Mouse (Mus musculus): ENCODE measurements around the gene Ssxb10.
A peak's percentile ranks its signal among the peaks of the same experiment; 100 is the strongest.
"Not testable (repeated sequence)": the region's sequence is repeated elsewhere in the genome, so short reads cannot be mapped to it uniquely, and the experiment has no call there.

Gene Ssxb10

DNA sequence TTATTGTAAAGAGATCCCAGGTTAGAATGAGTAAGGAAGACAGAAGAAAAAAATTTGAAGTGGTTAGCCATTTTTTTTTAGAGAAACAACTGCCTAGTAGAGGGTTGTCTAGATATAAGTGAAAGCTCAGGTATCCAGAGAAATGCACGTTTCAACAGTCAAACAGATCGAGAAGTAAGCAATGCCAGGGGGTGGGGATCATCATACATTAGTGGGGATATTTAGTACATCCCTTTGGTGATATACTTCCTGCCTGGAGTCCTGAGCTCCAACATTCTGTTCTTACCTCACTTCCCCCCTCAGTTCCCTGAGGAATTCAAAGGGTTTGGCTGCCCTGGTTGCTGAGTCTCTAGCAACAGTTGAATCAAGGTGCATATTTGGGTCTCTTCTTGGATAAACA lies at the start of gene Ssxb10:
TSS of gene Ssxb10 (plus strand) at position 301 of the 400 bp plus-strand sequence.
- no peak for DNase-seq (ENCODE audit: low read depth in 1 of 2, low spot score in 2 of 2)

DNA sequence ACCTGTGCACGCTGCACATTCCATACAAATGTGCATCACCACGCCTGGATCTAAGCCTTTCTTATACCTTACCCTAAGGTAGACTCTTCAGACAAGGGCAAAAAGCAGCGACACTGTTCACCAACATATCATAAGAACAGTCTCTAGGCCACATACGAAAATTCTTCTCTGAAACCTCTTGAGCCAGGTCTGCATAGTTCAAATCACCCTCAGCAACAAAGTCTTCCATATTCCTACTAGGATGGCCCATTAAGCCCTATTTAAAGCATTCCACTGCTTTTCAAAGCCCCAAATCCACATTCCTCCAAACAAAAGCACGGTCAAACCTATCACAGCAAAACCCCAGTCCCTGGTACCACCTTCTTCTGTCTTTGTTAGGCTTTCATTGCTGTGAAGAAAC lies 38.6 kb upstream of the Ssxb10 start:
- DNase-seq (ENCODE audit: low read depth in 1 of 2, low spot score in 2 of 2) = no peak

DNA sequence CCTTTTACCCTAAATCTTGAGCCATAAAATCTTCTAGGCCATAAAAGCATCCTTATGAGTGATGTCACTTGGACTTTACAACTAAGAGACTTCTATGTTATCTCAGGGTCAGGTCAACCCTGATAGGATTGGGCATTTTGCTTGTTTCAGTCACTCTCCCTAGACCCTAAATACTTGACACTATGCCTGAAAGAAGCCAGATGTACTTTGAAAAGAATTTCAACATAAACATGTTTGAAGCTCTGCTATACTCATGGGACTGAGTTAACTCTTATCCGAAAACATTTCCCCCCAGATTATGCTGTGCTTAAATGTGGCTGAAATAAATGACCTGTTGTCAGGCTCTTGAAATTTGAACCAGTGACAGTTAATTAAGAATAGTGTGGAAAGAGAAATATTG lies 17.9 kb upstream of the Ssxb10 start:
- DNase-seq (ENCODE audit: low read depth in 1 of 2, low spot score in 2 of 2) = no peak

DNA sequence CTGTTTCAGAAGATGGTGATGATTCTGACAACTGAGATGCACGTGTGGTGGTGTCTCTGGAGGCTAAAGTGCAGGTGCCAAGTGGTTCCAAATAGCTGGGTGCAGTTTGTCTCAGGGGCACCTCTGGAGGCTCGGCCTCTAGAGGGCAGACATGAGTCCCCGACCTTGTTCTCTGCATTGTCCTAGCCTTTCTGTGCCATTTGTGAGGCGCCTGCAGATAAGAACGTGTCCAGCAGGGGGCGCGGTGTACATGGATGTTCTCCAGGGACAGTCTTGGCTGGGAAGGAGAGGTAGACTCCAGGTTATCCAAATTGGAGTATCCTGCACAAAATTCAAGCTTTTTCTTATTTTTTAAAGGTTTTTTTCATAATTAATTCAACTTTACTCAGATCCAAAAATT lies 12.3 kb upstream of the Ssxb10 start:
- peak in 1 of 2 experiments; percentile 3 for DNase-seq (ENCODE audit: low read depth in 1 of 2, low spot score in 2 of 2)

DNA sequence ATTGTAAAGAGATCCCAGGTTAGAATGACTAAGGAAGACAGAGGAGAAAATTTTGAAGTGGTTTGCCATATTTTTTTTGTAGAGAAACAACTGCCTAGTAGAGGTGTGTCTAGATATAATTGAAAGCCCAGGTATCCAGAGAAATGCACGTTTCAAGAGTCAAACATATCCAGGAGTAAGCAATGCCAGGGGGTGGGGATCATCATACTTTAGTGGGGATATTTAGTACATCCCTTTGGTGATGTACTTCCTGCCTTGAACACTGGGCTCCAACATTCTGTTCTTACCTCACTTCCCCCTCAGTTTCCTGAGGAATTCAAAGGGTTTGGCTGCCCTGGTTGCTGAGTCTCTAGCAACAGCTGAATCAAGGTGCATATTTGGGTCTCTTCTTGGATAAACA lies 39.5 kb downstream of the Ssxb10 start, which contains the start of gene Ssxb9:
TSS of gene Ssxb9 (plus strand) at position 301 of the 400 bp plus-strand sequence.
- DNase-seq (ENCODE audit: low read depth in 1 of 2, low spot score in 2 of 2) = not testable (repeated sequence)
